Mouse (Mus musculus): ENCODE measurements around the gene Olfr99. TPM values are rescaled to one million over a fixed set of nuclear protein-coding genes. Genes with fewer than 3 reads are reported as not detected.
"Not testable (repeated sequence)": the region's sequence is repeated elsewhere in the genome, so short reads cannot be mapped to it uniquely, and the experiment has no call there.

Gene Olfr99
- polyA plus RNA-seq, 1 experiment from 2014 or later = not detected

DNA sequence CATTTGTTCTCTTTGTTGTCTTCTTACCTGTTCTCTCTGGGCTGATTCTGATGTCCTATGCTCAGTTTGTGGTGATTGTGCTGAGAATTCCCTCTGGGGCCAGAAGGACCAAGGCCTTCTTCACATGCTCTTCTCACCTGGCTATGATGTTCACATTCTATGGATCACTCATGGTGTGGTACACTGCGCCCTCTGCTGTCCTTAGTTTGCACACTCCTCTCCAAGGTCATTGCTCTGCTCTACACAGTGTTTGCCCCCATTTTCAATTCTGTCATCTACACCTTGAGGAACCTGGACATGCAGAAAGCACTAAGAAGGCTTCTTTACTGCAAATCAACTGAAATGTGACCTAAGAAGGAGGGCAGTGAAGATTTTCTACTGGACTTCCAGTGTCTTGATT, 32.7 kb downstream of the Olfr99 start:
- no peaks in the 10 kb centered on the region for H3K4me1 ChIP-seq (replicated peaks)
- no peak overlapping the region for H3K4me2 ChIP-seq
- no peaks in the 10 kb centered on the region for H3K27me3 ChIP-seq
- no peak overlapping the region for H3K9ac ChIP-seq
- ATAC-seq (ENCODE audit: low read depth) = no peak
- no peak overlapping the region for H3K4me3 ChIP-seq (replicated peaks)
- no peaks in the 10 kb centered on the region for H3K9me3 ChIP-seq (replicated peaks)
- DNase-seq = no peak
- no peaks in the 10 kb centered on the region for H3K36me3 ChIP-seq
- WGBS (ENCODE audit: insufficient replicate concordance) = 8% methylated on average over 1 of the region's 1 CpGs
- H3K27ac ChIP-seq = no peak overlapping the region

DNA sequence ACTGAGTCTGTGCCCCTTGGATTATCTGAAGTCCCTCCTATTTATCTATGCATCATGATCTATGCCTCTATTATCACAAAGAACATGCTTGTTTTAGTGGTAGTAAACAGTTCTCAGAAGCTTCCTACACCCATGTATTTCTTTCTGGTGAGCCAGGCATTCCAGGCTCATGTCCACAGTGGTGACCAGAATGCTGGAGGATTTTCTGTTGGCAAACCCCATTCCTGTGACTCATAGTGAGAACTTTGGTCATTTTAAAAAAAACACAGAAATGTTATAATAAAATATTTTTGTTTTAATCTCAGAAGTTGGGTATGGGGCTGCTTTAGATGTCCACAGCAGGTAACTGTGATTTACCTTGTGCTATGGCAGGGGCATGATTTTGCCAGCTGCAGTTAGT, 33.8 kb downstream of the Olfr99 start:
- Histone ChIP-seq H3K27ac (no peak overlapping the region), H3K4me2 (no peak overlapping the region), H3K4me1 (replicated peaks) (no peaks in the 10 kb centered on the region), H3K4me3 (replicated peaks) (no peak overlapping the region), H3K9ac (no peak overlapping the region), H3K27me3 (no peaks in the 10 kb centered on the region), H3K36me3 (no peaks in the 10 kb centered on the region), H3K9me3 (replicated peaks) (no peaks in the 10 kb centered on the region)
- no peak for ATAC-seq (ENCODE audit: low read depth)
- no peak for DNase-seq

DNA sequence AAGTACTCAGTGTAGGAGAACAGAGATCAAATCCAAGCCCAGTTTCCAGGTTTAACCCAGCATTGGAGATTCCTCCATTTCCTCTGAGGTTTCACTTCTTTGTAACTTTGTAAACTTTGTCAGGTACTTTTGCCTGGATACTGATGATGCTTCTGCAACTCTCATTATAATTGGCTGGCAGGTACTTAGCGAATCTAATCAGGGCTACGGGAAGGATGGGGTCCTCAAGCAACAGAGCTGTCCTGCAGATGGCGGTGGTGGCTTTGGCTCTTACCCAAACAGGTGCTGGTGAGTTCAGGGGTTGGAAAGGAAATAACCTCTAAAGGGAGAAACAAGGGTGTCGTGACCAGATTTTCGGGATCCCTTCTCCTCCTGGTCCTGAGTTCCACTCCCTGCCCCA, 36.5 kb downstream of the Olfr99 start:
- H3K4me2 ChIP-seq = no peak overlapping the region
- no peak for ATAC-seq (ENCODE audit: low read depth)
- H3K27me3 ChIP-seq = no peaks in the 10 kb centered on the region
- WGBS (ENCODE audit: insufficient replicate concordance) = 28% methylated on average over 5 of the region's 5 CpGs
- H3K27ac ChIP-seq = no peak overlapping the region
- no peaks in the 10 kb centered on the region for H3K9me3 ChIP-seq (replicated peaks)
- DNase-seq = no peak
- H3K4me1 ChIP-seq (replicated peaks) = no peaks in the 10 kb centered on the region
- no peaks in the 10 kb centered on the region for H3K36me3 ChIP-seq
- H3K9ac ChIP-seq = no peak overlapping the region
- H3K4me3 ChIP-seq (replicated peaks) = no peak overlapping the region

GRCm38 (mm10) chr17:37242198-37242597, 41.1 kb downstream of the Olfr99 start:
- 29% methylated on average over 3 of the region's 3 CpGs for WGBS (ENCODE audit: insufficient replicate concordance)
- Histone ChIP-seq H3K4me3 (replicated peaks) (no peak overlapping the region), H3K9me3 (replicated peaks) (no peaks in the 10 kb centered on the region), H3K4me1 (replicated peaks) (no peaks in the 10 kb centered on the region), H3K4me2 (no peak overlapping the region), H3K27ac (no peak overlapping the region), H3K36me3 (no peaks in the 10 kb centered on the region), H3K9ac (no peak overlapping the region), H3K27me3 (no peaks in the 10 kb centered on the region)
- ATAC-seq (ENCODE audit: low read depth) (peak; percentile 58; the same call in 1 of the 2 replicates), DNase-seq (no peak)

- not testable (repeated sequence) for H3K36me3 ChIP-seq; H3K9ac ChIP-seq; H3K27ac ChIP-seq; H3K4me1 ChIP-seq (replicated peaks); DNase-seq; H3K4me3 ChIP-seq (replicated peaks); H3K4me2 ChIP-seq; H3K9me3 ChIP-seq (replicated peaks); ATAC-seq (ENCODE audit: low read depth); H3K27me3 ChIP-seq
- 66% methylated on average over 2 of the region's 2 CpGs for WGBS (ENCODE audit: insufficient replicate concordance)
Observed at GRCm38 (mm10) chr17:37237230-37237629, 46.0 kb downstream of the Olfr99 start, which contains the start of gene Olfr97. Olfr97 (minus strand) TSS chr17:37237330.

Other genes starting within 250 kb of the Olfr99 start
- gene Gabbr1, start 237.5 kb downstream of the Olfr99 start, polyA plus RNA-seq (2015; fragmentation: Nextera tagmentation; extraction: Ambion mirVana) = 0.43 and 0.51 TPM in 2 replicates
- gene Olfr90, start 195.0 kb downstream of the Olfr99 start, polyA plus RNA-seq (2015; fragmentation: Nextera tagmentation; extraction: Ambion mirVana) = not detected in 2 replicates
- not detected in 2 replicates for gene Olfr91, start 185.2 kb downstream of the Olfr99 start, polyA plus RNA-seq (2015; fragmentation: Nextera tagmentation; extraction: Ambion mirVana)
- not detected in 2 replicates for gene Olfr92, start 163.4 kb downstream of the Olfr99 start, polyA plus RNA-seq (2015; fragmentation: Nextera tagmentation; extraction: Ambion mirVana)
- not detected in 2 replicates for gene Olfr93, start 122.0 kb downstream of the Olfr99 start, polyA plus RNA-seq (2015; fragmentation: Nextera tagmentation; extraction: Ambion mirVana)
- gene Ubd, start 89.6 kb downstream of the Olfr99 start, polyA plus RNA-seq (2015; fragmentation: Nextera tagmentation; extraction: Ambion mirVana) = not detected in 2 replicates
- not detected in 2 replicates for gene Olfr94, start 82.5 kb downstream of the Olfr99 start, polyA plus RNA-seq (2015; fragmentation: Nextera tagmentation; extraction: Ambion mirVana)
- gene Olfr95, start 70.3 kb downstream of the Olfr99 start, polyA plus RNA-seq (2015; fragmentation: Nextera tagmentation; extraction: Ambion mirVana) = not detected in 2 replicates
- not detected in 2 replicates for gene Olfr96, start 63.3 kb downstream of the Olfr99 start, polyA plus RNA-seq (2015; fragmentation: Nextera tagmentation; extraction: Ambion mirVana)
- not detected in 2 replicates for gene Olfr97, start 46.1 kb downstream of the Olfr99 start, polyA plus RNA-seq (2015; fragmentation: Nextera tagmentation; extraction: Ambion mirVana)
- not detected in 2 replicates for gene Olfr98, start 19.7 kb downstream of the Olfr99 start, polyA plus RNA-seq (2015; fragmentation: Nextera tagmentation; extraction: Ambion mirVana)
- gene H2-M3, start 13.2 kb downstream of the Olfr99 start, polyA plus RNA-seq (2015; fragmentation: Nextera tagmentation; extraction: Ambion mirVana) = 1.3 and 1.5 TPM in 2 replicates
- gene Olfr101, start 20.9 kb upstream of the Olfr99 start, polyA plus RNA-seq (2015; fragmentation: Nextera tagmentation; extraction: Ambion mirVana) = not detected in 2 replicates
- not detected in 2 replicates for gene Olfr102, start 33.6 kb upstream of the Olfr99 start, polyA plus RNA-seq (2015; fragmentation: Nextera tagmentation; extraction: Ambion mirVana)
- not detected in 2 replicates for gene Olfr103, start 56.2 kb upstream of the Olfr99 start, polyA plus RNA-seq (2015; fragmentation: Nextera tagmentation; extraction: Ambion mirVana)
- gene Olfr104-ps, start 76.1 kb upstream of the Olfr99 start, polyA plus RNA-seq (2015; fragmentation: Nextera tagmentation; extraction: Ambion mirVana) = not detected in 2 replicates
- not detected in 2 replicates for gene Olfr105-ps, start 95.6 kb upstream of the Olfr99 start, polyA plus RNA-seq (2015; fragmentation: Nextera tagmentation; extraction: Ambion mirVana)
- gene Olfr106-ps, start 106.9 kb upstream of the Olfr99 start, polyA plus RNA-seq (2015; fragmentation: Nextera tagmentation; extraction: Ambion mirVana) = not detected in 2 replicates
- gene Olfr107, start 115.8 kb upstream of the Olfr99 start, polyA plus RNA-seq (2015; fragmentation: Nextera tagmentation; extraction: Ambion mirVana) = not detected in 2 replicates
- gene Olfr108, start 162.0 kb upstream of the Olfr99 start, polyA plus RNA-seq (2015; fragmentation: Nextera tagmentation; extraction: Ambion mirVana) = not detected in 2 replicates
- not detected in 2 replicates for gene Olfr109, start 175.5 kb upstream of the Olfr99 start, polyA plus RNA-seq (2015; fragmentation: Nextera tagmentation; extraction: Ambion mirVana)
- not detected in 2 replicates for gene H2-M2, start 200.1 kb upstream of the Olfr99 start, polyA plus RNA-seq (2015; fragmentation: Nextera tagmentation; extraction: Ambion mirVana)
- gene Olfr110, start 209.0 kb upstream of the Olfr99 start, polyA plus RNA-seq (2015; fragmentation: Nextera tagmentation; extraction: Ambion mirVana) = not detected in 2 replicates
- gene Olfr111, start 224.6 kb upstream of the Olfr99 start, polyA plus RNA-seq (2015; fragmentation: Nextera tagmentation; extraction: Ambion mirVana) = not detected in 2 replicates

All from liver, embryonic 13.5 days (tissue).